Mouse (Mus musculus): ENCODE results near the gene Mif4gd. TPM values are rescaled to one million over a fixed set of nuclear protein-coding genes. Genes with fewer than 3 reads are reported as not detected.

Gene Mif4gd
- 86.9 and 97.3 TPM in 2 replicates for polyA plus RNA-seq (2012; rRNA removed)

GRCm38 (mm10) chr11:115612410-115613137 is at the start of gene Mif4gd:
Gene Mif4gd (minus strand): TSS chr11:115612969.
- DNase-seq = peak; percentile 90 to 95
- WGBS = under 1% methylated on average over 80 of the region's 80 CpGs
- Histone ChIP-seq H3K4me1 (ENCODE audit: control insufficient read depth, insufficient read depth, low read length) (0 out of 2 replicates have a peak, but pooled peaks cover 4% of the 10 kb centered on the region), H3K27me3 (ENCODE audit: control insufficient read depth, insufficient read depth, low read length) (no peaks in the 10 kb centered on the region), H3K27ac (ENCODE audit: insufficient read depth, low read length) (peak within 1 kb of the TSS; percentile 88), H3K4me3 (replicated peaks; ENCODE audit: insufficient read depth, low read depth, low read length) (peak within 1 kb of the TSS; percentile 91)
- TF ChIP-seq POLR2A (IDR thresholded peaks at IDR 0.05; ENCODE audit: borderline replicate concordance, insufficient read depth, low read length) (peak; percentile 72), CTCF (IDR thresholded peaks at IDR 0.05; ENCODE audit: borderline replicate concordance, insufficient read depth, low read depth, low read length) (peak; percentile 46)

DNA sequence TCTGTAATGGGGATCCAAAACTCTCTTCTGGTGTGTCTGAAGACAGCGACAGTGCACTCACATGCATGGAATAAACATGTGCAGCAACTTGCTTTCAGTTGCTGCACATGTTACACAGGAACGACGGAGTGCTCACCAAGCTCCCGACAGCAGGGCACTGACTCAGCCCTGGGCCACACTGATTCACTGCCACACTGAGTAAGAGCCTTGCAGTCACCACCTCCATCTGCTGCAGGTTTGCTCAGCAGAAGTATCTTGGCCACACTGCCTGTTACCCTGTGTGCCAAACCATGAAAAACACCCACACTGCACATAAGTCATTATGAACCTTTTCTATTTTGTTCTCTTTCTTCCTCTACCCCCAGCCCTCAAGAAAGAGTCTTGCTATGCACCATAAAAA is 47.6 kb upstream of the Mif4gd start:
- 30% methylated on average over 4 of the region's 4 CpGs for WGBS
- peak; percentile 66 to 87 for DNase-seq
- no peak for TF ChIP-seq POLR2A (IDR thresholded peaks at IDR 0.05; ENCODE audit: borderline replicate concordance, insufficient read depth, low read length)
- no peak for TF ChIP-seq CTCF (IDR thresholded peaks at IDR 0.05; ENCODE audit: borderline replicate concordance, insufficient read depth, low read depth, low read length)
- Histone ChIP-seq H3K4me3 (replicated peaks; ENCODE audit: insufficient read depth, low read depth, low read length) (no peak overlapping the region), H3K4me1 (ENCODE audit: control insufficient read depth, insufficient read depth, low read length) (peaks cover 28% of the 10 kb centered on the region), H3K27ac (ENCODE audit: insufficient read depth, low read length) (peak overlapping the region; percentile 64; the same call in 1 of the 2 replicates), H3K27me3 (ENCODE audit: control insufficient read depth, insufficient read depth, low read length) (no peaks in the 10 kb centered on the region)

DNA sequence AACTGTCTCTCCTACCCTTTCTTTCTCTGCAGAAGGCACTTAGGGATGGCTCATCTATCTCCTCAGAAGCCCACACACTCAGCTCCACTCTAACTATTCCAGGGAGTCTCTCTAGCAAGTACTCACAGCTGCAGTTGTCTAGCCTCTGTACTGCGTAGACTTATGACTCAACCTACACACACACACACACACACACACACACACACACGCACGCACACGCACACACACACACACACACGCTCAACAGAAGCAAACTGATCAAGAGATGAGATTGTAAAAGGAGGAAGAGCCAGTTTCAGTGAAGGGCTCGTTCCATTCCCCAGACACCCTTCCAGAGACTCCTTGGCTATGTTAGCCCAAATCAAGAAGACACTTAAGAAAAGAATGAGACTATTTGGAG is 45.8 kb upstream of the Mif4gd start:
- 81% methylated on average over 6 of the region's 6 CpGs for WGBS
- no peak overlapping the region for H3K27ac ChIP-seq (ENCODE audit: insufficient read depth, low read length)

GRCm38 (mm10) chr11:115654128-115654527 is 41.4 kb upstream of the Mif4gd start:
- Histone ChIP-seq H3K27ac (ENCODE audit: insufficient read depth, low read length) (no peak overlapping the region), H3K4me3 (replicated peaks; ENCODE audit: insufficient read depth, low read depth, low read length) (no peak overlapping the region), H3K4me1 (ENCODE audit: control insufficient read depth, insufficient read depth, low read length) (peaks cover 44% of the 10 kb centered on the region), H3K27me3 (ENCODE audit: control insufficient read depth, insufficient read depth, low read length) (no peaks in the 10 kb centered on the region)
- TF ChIP-seq POLR2A (IDR thresholded peaks at IDR 0.05; ENCODE audit: borderline replicate concordance, insufficient read depth, low read length) = no peak
- no peak for TF ChIP-seq CTCF (IDR thresholded peaks at IDR 0.05; ENCODE audit: borderline replicate concordance, insufficient read depth, low read depth, low read length)
- no peak for DNase-seq
- 63% methylated on average over 2 of the region's 2 CpGs for WGBS

More for the DNA sequence above, 45.8 kb upstream of the Mif4gd start:
- H3K27me3 ChIP-seq (ENCODE audit: control insufficient read depth, insufficient read depth, low read length) = no peaks in the 10 kb centered on the region
- no peak for DNase-seq
- no peak overlapping the region for H3K4me3 ChIP-seq (replicated peaks; ENCODE audit: insufficient read depth, low read depth, low read length)
- peaks cover 21% of the 10 kb centered on the region for H3K4me1 ChIP-seq (ENCODE audit: control insufficient read depth, insufficient read depth, low read length)
- no peak for TF ChIP-seq CTCF (IDR thresholded peaks at IDR 0.05; ENCODE audit: borderline replicate concordance, insufficient read depth, low read depth, low read length)
- no peak for TF ChIP-seq POLR2A (IDR thresholded peaks at IDR 0.05; ENCODE audit: borderline replicate concordance, insufficient read depth, low read length)

DNA sequence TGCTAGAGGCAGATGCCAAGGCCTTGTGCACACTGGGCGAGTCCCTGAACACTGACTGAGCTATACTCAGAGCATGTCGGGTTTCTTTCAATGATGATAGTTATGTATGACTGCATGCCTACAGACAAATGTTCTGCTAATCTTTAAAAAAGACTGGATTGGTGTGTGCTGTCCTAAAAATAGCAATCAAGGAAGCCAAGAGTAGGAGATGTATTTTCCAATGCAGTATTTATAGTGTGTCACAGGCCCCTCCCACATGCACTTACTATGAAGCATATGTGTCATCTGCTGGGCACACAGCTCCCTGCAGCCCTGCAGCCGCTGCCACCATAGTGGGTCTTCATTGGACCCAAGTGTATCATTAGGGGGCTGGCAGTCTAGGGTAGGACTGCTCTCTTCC is 40.4 kb upstream of the Mif4gd start:
- Histone ChIP-seq H3K27me3 (ENCODE audit: control insufficient read depth, insufficient read depth, low read length) (no peaks in the 10 kb centered on the region), H3K4me3 (replicated peaks; ENCODE audit: insufficient read depth, low read depth, low read length) (no peak overlapping the region), H3K4me1 (ENCODE audit: control insufficient read depth, insufficient read depth, low read length) (peaks cover 48% of the 10 kb centered on the region), H3K27ac (ENCODE audit: insufficient read depth, low read length) (peak overlapping the region; percentile 65)
- DNase-seq = no peak
- WGBS = 24% methylated on average over 3 of the region's 3 CpGs
- TF ChIP-seq CTCF (IDR thresholded peaks at IDR 0.05; ENCODE audit: borderline replicate concordance, insufficient read depth, low read depth, low read length) = no peak

- H3K27me3 ChIP-seq (ENCODE audit: control insufficient read depth, insufficient read depth, low read length) = no peaks in the 10 kb centered on the region
- TF ChIP-seq POLR2A (IDR thresholded peaks at IDR 0.05; ENCODE audit: borderline replicate concordance, insufficient read depth, low read length) (no peak), CTCF (IDR thresholded peaks at IDR 0.05; ENCODE audit: borderline replicate concordance, insufficient read depth, low read depth, low read length) (no peak)
- peak overlapping the region; percentile 51 for H3K27ac ChIP-seq (ENCODE audit: insufficient read depth, low read length)
- no peak overlapping the region for H3K4me3 ChIP-seq (replicated peaks; ENCODE audit: insufficient read depth, low read depth, low read length)
- DNase-seq = no peak
- 54% methylated on average over 3 of the region's 3 CpGs for WGBS
- H3K4me1 ChIP-seq (ENCODE audit: control insufficient read depth, insufficient read depth, low read length) = peaks cover 52% of the 10 kb centered on the region
Observed at GRCm38 (mm10) chr11:115651680-115652079, 38.9 kb upstream of the Mif4gd start.

DNA sequence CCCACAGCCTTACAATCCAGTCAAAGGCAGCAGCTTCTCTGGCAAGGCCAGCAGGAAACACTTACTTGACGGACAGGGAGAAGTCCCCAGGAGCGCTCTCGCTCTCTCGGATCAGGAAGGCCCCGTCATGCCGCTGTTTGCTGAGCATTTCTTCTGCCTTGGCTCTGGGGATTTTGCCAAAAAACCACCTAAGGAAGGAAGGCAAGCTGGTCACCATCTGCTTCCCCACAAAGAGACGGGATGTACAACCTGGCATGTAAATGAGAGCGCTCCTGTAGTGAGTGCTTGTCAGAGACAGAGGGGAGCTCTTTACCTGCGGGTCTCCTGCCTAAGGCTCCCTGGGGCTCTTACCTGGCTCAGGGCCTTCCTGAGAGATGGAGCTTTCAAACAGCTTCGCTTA is 36.9 kb upstream of the Mif4gd start:
- peaks cover 48% of the 10 kb centered on the region for H3K4me1 ChIP-seq (ENCODE audit: control insufficient read depth, insufficient read depth, low read length)
- H3K4me3 ChIP-seq (replicated peaks; ENCODE audit: insufficient read depth, low read depth, low read length) = no peak overlapping the region
- peak overlapping the region; percentile 98 for H3K27ac ChIP-seq (ENCODE audit: insufficient read depth, low read length)
- 3% methylated on average over 10 of the region's 10 CpGs for WGBS
- DNase-seq = peak; percentile 90 to 97
- H3K27me3 ChIP-seq (ENCODE audit: control insufficient read depth, insufficient read depth, low read length) = no peaks in the 10 kb centered on the region
- no peak for TF ChIP-seq CTCF (IDR thresholded peaks at IDR 0.05; ENCODE audit: borderline replicate concordance, insufficient read depth, low read depth, low read length)
- 0 out of 2 replicates have a peak, but pooled peaks have one; percentile 14 for TF ChIP-seq POLR2A (IDR thresholded peaks at IDR 0.05; ENCODE audit: borderline replicate concordance, insufficient read depth, low read length)

- Histone ChIP-seq H3K27ac (ENCODE audit: insufficient read depth, low read length) (no peak overlapping the region), H3K27me3 (ENCODE audit: control insufficient read depth, insufficient read depth, low read length) (no peaks in the 10 kb centered on the region), H3K4me3 (replicated peaks; ENCODE audit: insufficient read depth, low read depth, low read length) (no peak overlapping the region), H3K4me1 (ENCODE audit: control insufficient read depth, insufficient read depth, low read length) (peaks cover 37% of the 10 kb centered on the region)
- TF ChIP-seq CTCF (IDR thresholded peaks at IDR 0.05; ENCODE audit: borderline replicate concordance, insufficient read depth, low read depth, low read length) (peak; percentile 69), POLR2A (IDR thresholded peaks at IDR 0.05; ENCODE audit: borderline replicate concordance, insufficient read depth, low read length) (no peak)
- 8% methylated on average over 6 of the region's 6 CpGs for WGBS
- DNase-seq = peak in 1 of 2 experiments; percentile 79
Observed at GRCm38 (mm10) chr11:115647459-115647858, 34.7 kb upstream of the Mif4gd start.
